Mouse (Mus musculus) C2C12 (cell line): ENCODE measurements around the gene Etv5.

Experiments
- CTCF ChIP-seq: IDR thresholded peaks from one replicate; pipeline ENCODE4 v1.5.1; 2011; ENCODE audit not compliant: control insufficient read depth, insufficient read depth, insufficient read length
- MAX ChIP-seq: IDR thresholded peaks from one replicate; pipeline ENCODE4 v1.6.1; 2011; ENCODE audit warnings: mild to moderate bottlenecking, control low read depth
- MYOD1 ChIP-seq: IDR thresholded peaks from one replicate; pipeline ENCODE4 v1.6.1; 2011; ENCODE audit warnings: low read depth; ENCODE audit not compliant: control insufficient read depth, insufficient read length
- MYOG ChIP-seq: IDR thresholded peaks from one replicate; pipeline ENCODE4 v1.6.1; 2011; ENCODE audit not compliant: control insufficient read depth, insufficient read length; ENCODE audit errors: extremely low read depth

DNA sequence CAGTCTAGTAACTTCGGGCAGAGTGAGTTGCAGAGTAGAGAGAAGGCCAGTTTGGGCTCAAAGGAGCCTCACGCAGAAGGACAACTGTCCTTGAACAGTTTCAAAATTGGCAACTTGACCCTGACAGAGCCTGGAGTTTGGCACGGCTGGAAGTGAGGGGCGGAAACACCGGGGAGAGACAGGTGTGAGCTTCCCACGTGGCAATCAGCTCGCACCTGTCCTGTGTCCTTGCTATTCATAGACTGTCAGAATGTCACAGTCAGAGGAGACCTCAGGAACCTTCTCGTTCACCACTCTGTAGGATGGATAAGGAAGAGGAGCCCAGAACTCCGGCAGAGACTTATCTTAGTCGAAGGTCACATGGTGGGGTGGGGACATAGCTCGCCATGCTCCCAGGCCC is 29.9 kb upstream of the Etv5 start:
- TF ChIP-seq CTCF (no peak), MYOD1 (no peak), MAX (no peak), MYOG (no peak)
